Mouse (Mus musculus): Measurements from ENCODE around the gene Hunk. TPM values are rescaled to one million over a fixed set of nuclear protein-coding genes. Genes with fewer than 3 reads are reported as not detected.

The Hunk gene
- polyA plus RNA-seq, 1 experiment, result 0.07 TPM

DNA sequence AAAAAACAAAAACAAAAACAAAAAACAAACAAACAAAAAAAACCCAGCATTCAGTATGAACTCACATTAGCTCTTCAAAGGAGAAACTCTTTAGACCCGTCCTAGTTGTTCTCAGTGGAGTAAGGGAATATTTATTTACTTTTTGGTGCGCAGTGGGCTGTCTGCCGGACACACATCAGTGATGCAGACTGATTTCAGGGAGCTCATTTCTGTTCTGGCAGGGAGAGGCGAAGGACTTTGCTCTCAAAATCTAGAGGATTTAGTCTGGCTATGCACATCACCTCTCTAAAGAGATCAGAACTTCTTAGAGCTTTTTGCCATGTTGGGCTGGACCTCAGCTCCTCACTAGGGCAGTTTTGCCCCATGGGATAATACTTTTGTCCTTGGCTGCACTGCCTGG lies 2.1 kb downstream of the Hunk start:
- no peak for TF ChIP-seq FLI1 (IDR thresholded peaks at IDR 0.05; ENCODE audit: low read length)
- no peak for TF ChIP-seq GATA1 (IDR thresholded peaks at IDR 0.05; ENCODE audit: borderline replicate concordance, low read length)
- H3K4me1 ChIP-seq, result peaks cover 26% of the 10 kb centered on the region
- H3K4me3 ChIP-seq (replicated peaks), result no peak overlapping the region
- peaks cover 71% of the 10 kb centered on the region for H3K27me3 ChIP-seq (replicated peaks)
- H3K36me3 ChIP-seq (replicated peaks; ENCODE audit: low read length), result no peaks in the 10 kb centered on the region
- peaks cover 17% of the 10 kb centered on the region for H3K9me3 ChIP-seq

GRCm38 (mm10) chr16:90389103-90389750 lies 3.4 kb downstream of the Hunk start:
- Histone ChIP-seq H3K4me1 (peaks cover 26% of the 10 kb centered on the region), H3K9me3 (peaks cover 17% of the 10 kb centered on the region), H3K27me3 (replicated peaks) (peaks cover 63% of the 10 kb centered on the region), H3K4me3 (replicated peaks) (no peak overlapping the region), H3K36me3 (replicated peaks; ENCODE audit: low read length) (no peaks in the 10 kb centered on the region)
- TF ChIP-seq FLI1 (IDR thresholded peaks at IDR 0.05; ENCODE audit: low read length) (no peak), GATA1 (IDR thresholded peaks at IDR 0.05; ENCODE audit: borderline replicate concordance, low read length) (no peak)

DNA sequence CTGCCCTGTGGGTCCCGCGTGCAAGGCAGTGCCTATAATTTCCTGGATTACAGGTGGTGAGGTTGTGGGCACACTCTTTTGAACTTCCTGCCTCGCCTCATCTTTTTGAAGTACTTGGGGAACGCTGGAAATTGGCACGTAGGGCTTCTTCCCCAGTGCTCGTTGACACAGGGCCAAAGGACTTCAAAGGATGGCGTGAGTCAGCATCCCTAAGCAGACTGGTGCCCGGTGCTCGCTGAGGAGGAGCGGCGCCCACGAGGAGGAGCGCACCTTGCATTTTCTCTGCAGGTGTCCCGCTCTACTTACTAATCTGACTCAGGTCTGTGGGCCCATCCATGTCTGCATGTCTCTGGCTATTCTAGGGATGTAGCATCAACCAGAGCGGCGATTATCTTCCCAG lies 4.9 kb downstream of the Hunk start:
- H3K9me3 ChIP-seq, result peaks cover 17% of the 10 kb centered on the region
- H3K4me3 ChIP-seq (replicated peaks), result no peak overlapping the region
- no peaks in the 10 kb centered on the region for H3K36me3 ChIP-seq (replicated peaks; ENCODE audit: low read length)
- TF ChIP-seq GATA1 (IDR thresholded peaks at IDR 0.05; ENCODE audit: borderline replicate concordance, low read length) (no peak), FLI1 (IDR thresholded peaks at IDR 0.05; ENCODE audit: low read length) (no peak)
- H3K27me3 ChIP-seq (replicated peaks), result peaks cover 55% of the 10 kb centered on the region
- peaks cover 15% of the 10 kb centered on the region for H3K4me1 ChIP-seq

DNA sequence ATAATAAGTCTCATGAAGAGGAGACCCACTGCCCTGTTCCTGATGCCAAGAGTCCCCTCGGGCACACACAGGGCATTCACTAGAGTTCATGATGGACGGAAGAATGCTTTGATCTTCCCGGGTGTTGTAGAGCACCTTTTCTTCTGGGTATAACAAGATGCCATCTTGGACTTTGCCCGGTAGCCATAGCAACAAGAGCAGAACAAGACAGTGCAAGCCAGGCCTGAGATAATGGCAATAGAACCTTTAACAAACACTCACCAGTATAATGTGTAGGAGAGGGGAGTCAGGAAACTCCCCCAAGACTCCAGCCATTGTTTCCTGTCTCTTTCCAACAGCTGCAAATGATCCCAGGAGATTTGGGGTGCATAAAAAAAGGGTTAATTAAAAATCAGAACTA lies 8.9 kb downstream of the Hunk start:
- H3K4me1 ChIP-seq, result peaks cover 6% of the 10 kb centered on the region
- H3K4me3 ChIP-seq (replicated peaks), result no peak overlapping the region
- peaks cover 17% of the 10 kb centered on the region for H3K9me3 ChIP-seq
- peaks cover 35% of the 10 kb centered on the region for H3K27me3 ChIP-seq (replicated peaks)
- TF ChIP-seq FLI1 (IDR thresholded peaks at IDR 0.05; ENCODE audit: low read length) (no peak), GATA1 (IDR thresholded peaks at IDR 0.05; ENCODE audit: borderline replicate concordance, low read length) (no peak)
- no peaks in the 10 kb centered on the region for H3K36me3 ChIP-seq (replicated peaks; ENCODE audit: low read length)

DNA sequence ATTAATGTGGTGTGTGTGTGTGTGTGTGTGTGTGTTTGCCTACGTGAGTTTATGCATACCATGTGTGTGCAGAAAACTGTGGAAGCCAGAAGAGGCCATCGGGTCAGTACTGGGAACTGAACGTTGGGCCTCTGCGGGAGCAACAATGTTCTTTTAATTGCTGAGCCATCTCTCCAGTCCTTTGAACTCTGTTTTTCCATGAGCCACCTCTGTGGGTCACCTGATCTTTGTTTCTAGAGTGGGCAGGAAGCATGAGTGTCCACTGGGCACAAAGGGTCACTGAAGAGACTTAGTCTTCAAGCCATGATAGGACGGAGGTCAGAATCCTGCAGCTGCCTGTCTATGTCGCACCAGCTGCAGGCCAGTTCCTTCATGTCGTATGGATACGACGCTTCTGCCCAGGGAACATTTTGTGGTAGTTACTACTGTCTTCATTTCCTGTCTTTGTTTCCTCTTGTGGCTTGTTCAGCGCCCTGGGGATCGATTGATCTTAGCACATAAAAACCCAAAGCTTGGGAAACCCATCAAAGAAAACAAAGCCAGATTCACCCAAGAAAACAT lies 10.3 kb downstream of the Hunk start:
- H3K4me1 ChIP-seq, result peaks cover 6% of the 10 kb centered on the region
- peaks cover 29% of the 10 kb centered on the region for H3K27me3 ChIP-seq (replicated peaks)
- no peak for TF ChIP-seq FLI1 (IDR thresholded peaks at IDR 0.05; ENCODE audit: low read length)
- no peak for TF ChIP-seq GATA1 (IDR thresholded peaks at IDR 0.05; ENCODE audit: borderline replicate concordance, low read length)
- no peak overlapping the region for H3K4me3 ChIP-seq (replicated peaks)
- no peaks in the 10 kb centered on the region for H3K36me3 ChIP-seq (replicated peaks; ENCODE audit: low read length)
- H3K9me3 ChIP-seq, result peaks cover 11% of the 10 kb centered on the region

DNA sequence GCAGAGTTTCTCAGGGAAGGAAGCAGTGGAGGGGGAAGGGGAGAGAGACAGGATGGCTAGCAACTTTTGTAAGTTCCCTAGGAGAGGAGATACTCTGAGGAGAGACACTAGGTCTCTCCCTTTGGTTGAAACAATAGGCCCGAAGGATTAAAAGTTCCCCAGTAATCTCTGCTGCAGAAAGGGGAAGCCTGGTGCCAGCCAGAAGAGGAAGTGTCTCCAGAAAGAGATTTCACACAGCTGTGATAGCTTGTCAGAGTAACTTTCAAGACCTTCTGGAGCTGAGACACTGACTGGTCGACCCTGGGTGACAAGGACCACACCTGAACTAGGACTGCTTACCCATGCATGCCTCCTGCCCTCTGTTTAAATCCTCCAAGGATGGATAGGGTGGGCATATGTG lies 11.1 kb downstream of the Hunk start:
- Histone ChIP-seq H3K36me3 (replicated peaks; ENCODE audit: low read length) (no peaks in the 10 kb centered on the region), H3K27me3 (replicated peaks) (peaks cover 29% of the 10 kb centered on the region), H3K4me1 (peaks cover 6% of the 10 kb centered on the region), H3K9me3 (peaks cover 4% of the 10 kb centered on the region; the same call in 1 of the 2 replicates), H3K4me3 (replicated peaks) (no peak overlapping the region)
- TF ChIP-seq FLI1 (IDR thresholded peaks at IDR 0.05; ENCODE audit: low read length) (no peak), GATA1 (IDR thresholded peaks at IDR 0.05; ENCODE audit: borderline replicate concordance, low read length) (no peak)

DNA sequence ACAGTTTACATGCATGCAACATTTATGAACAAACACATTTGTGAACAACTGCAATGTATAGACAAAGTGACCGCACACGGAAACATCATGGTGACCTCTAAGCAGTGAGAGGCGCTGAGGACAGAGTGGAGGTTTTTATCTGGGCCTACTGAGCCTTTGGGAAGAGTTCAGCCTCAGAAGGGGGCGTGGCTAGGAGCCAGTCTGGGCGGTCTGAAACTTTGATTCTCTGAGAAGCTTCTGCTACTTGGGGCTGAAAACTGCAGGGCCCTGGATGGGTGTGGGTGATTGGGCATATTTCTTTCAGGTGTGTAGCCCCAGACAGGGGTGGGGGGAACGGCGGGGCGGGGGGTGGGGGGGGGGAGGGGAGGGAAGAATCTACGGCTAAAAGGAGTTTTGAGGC lies 14.5 kb downstream of the Hunk start:
- Histone ChIP-seq H3K36me3 (replicated peaks; ENCODE audit: low read length) (no peaks in the 10 kb centered on the region), H3K9me3 (no peaks in the 10 kb centered on the region), H3K4me3 (replicated peaks) (no peak overlapping the region), H3K4me1 (peaks cover 6% of the 10 kb centered on the region), H3K27me3 (replicated peaks) (peaks cover 17% of the 10 kb centered on the region)
- TF ChIP-seq GATA1 (IDR thresholded peaks at IDR 0.05; ENCODE audit: borderline replicate concordance, low read length) (no peak), FLI1 (IDR thresholded peaks at IDR 0.05; ENCODE audit: low read length) (no peak)

GRCm38 (mm10) chr16:90400906-90401666 lies 15.3 kb downstream of the Hunk start:
- H3K27me3 ChIP-seq (replicated peaks), result peaks cover 13% of the 10 kb centered on the region
- H3K36me3 ChIP-seq (replicated peaks; ENCODE audit: low read length), result no peaks in the 10 kb centered on the region
- no peak for TF ChIP-seq GATA1 (IDR thresholded peaks at IDR 0.05; ENCODE audit: borderline replicate concordance, low read length)
- no peak for TF ChIP-seq FLI1 (IDR thresholded peaks at IDR 0.05; ENCODE audit: low read length)
- H3K4me3 ChIP-seq (replicated peaks), result no peak overlapping the region
- H3K4me1 ChIP-seq, result peaks cover 5% of the 10 kb centered on the region
- no peaks in the 10 kb centered on the region for H3K9me3 ChIP-seq

DNA sequence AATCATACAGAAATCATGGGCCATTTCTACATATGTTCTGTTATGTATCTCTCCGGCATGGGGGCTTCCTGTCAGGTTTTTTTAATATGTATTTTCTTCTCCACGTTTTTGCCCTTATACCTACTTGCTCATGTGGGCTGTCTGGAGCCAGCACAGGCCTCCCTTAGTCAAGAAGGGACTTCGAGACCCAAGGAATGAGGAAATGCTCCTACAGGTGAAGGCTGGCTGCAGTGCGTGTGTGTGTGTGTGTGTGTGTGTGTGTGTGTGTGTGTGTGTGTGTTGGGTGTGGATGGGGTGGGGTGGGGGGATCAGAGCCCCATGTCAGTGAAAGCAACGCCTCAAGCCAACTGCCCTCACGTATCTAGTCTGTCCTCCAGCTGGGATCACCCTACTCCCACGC lies 16.5 kb downstream of the Hunk start:
- no peak for TF ChIP-seq FLI1 (IDR thresholded peaks at IDR 0.05; ENCODE audit: low read length)
- no peak for TF ChIP-seq GATA1 (IDR thresholded peaks at IDR 0.05; ENCODE audit: borderline replicate concordance, low read length)
- Histone ChIP-seq H3K27me3 (replicated peaks) (peaks cover 8% of the 10 kb centered on the region), H3K9me3 (no peaks in the 10 kb centered on the region), H3K4me1 (no peaks in the 10 kb centered on the region), H3K36me3 (replicated peaks; ENCODE audit: low read length) (no peaks in the 10 kb centered on the region), H3K4me3 (replicated peaks) (no peak overlapping the region)

DNA sequence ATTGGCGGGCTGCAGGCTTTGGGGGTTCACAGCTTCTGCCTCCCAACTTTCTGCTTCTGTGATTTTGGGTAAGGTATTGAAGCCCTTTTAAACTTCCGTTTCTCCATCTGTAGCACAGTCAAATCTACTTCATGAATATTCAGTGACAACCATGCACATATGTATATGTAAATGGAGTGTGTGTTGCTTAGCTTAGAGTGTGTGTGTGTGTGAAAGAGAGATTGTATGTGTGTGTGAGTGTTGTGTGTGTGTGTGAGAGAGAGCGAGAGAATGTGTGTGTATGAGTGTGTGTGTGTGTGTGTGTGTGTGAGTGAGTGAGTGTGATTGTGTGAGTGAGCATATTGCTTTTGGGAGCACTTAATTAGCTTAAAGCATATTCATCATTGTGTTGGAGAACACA lies 19.4 kb downstream of the Hunk start:
- Histone ChIP-seq H3K27me3 (replicated peaks) (no peaks in the 10 kb centered on the region), H3K36me3 (replicated peaks; ENCODE audit: low read length) (no peaks in the 10 kb centered on the region), H3K9me3 (no peaks in the 10 kb centered on the region), H3K4me1 (no peaks in the 10 kb centered on the region), H3K4me3 (replicated peaks) (no peak overlapping the region)
- TF ChIP-seq GATA1 (IDR thresholded peaks at IDR 0.05; ENCODE audit: borderline replicate concordance, low read length), result no peak
- TF ChIP-seq FLI1 (IDR thresholded peaks at IDR 0.05; ENCODE audit: low read length), result no peak
